14 mouse cellular contexts compared by ENCODE assay signal in the genomic region with DNA sequence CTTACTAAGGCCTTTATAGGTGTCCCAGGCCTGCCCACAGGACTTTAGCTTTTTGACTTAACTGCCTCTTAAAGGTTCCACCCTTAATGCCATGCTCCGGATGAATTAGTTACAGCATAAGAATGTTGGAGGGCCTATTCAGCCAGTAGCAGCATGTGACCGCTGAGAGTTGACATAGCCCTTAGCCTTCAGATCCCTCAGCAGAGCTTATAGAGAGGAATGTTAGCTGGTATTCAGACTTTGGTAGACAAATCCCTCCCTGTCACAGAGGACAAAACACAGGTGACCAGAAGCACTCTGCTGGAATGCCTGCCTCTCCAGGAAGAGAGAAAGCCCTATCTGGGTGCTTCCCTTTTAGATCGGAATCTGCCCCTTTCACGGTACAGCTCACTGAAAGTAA.
DNase-seq lines count a peak whose midpoint lies in the region; ATAC-seq and TF ChIP-seq lines count a peak whose summit lies in the region.
"Had no signal": no experiment of that assay in that cellular context is flagged by ENCODE, and none has a peak within 500 bp of the region (broad histone marks: within the 10 kb centered on the region; RNA-seq: fewer than 3 reads in every experiment).

No protein-coding gene starts in this region.

- peak; percentile 76; the same call in 1 of the 2 replicates for ATAC-seq in heart, embryonic 16.5 days (replicated peaks; ENCODE audit: extremely low read depth, insufficient read depth, low FRiP score)
- peak; percentile 77; the same call in 1 of the 2 replicates for ATAC-seq in lung, embryonic 15.5 days (ENCODE audit: borderline replicate concordance, extremely low read depth, low FRiP score, low TSS enrichment)
- peak; percentile 96 for ATAC-seq in lung, postnatal 0 days
- ATAC-seq: CD4-positive, CD25-positive, alpha-beta regulatory T cell, adult 4 months; forebrain, postnatal 0 days; midbrain, embryonic 15.5 days had no signal

- no peaks in the 10 kb centered on the region for H3K36me3 ChIP-seq in heart, embryonic 16.5 days (ENCODE audit: control insufficient read depth, insufficient read depth)
- H3K36me3 ChIP-seq in lung, embryonic 15.5 days = no peaks in the 10 kb centered on the region
- no peaks in the 10 kb centered on the region for H3K36me3 ChIP-seq in lung, postnatal 0 days (ENCODE audit: insufficient read depth, low read length)
- H3K36me3 ChIP-seq: midbrain, embryonic 15.5 days had no signal

- peak; percentile 71 for TF ChIP-seq EP300 in lung, postnatal 0 days (IDR thresholded peaks at IDR 0.05)

- no peak for TF ChIP-seq CTCF in lung, adult 2 months (IDR thresholded peaks at IDR 0.05; ENCODE audit: insufficient read depth, low read length)
- TF ChIP-seq CTCF in lung, postnatal 0 days (IDR thresholded peaks at IDR 0.05) = no peak

- peaks cover 7% of the 10 kb centered on the region for H3K4me1 ChIP-seq in heart, embryonic 16.5 days (ENCODE audit: control insufficient read depth, insufficient read depth, low read length)
- 0 out of 2 replicates have a peak, but pooled peaks cover 3% of the 10 kb centered on the region for H3K4me1 ChIP-seq in lung, embryonic 15.5 days
- H3K4me1 ChIP-seq in lung, adult 2 months (ENCODE audit: control insufficient read depth, insufficient read depth, low read length) = no peaks in the 10 kb centered on the region
- H3K4me1 ChIP-seq in lung, postnatal 0 days (ENCODE audit: insufficient read depth, low read depth, low read length) = no peaks in the 10 kb centered on the region
- H3K4me1 ChIP-seq: midbrain, embryonic 15.5 days had no signal

- peak overlapping the region; percentile 52 for H3K27ac ChIP-seq in heart, embryonic 16.5 days (ENCODE audit: low read length)
- H3K27ac ChIP-seq in lung, embryonic 15.5 days = peak overlapping the region; percentile 37; the same call in 1 of the 2 replicates
- H3K27ac ChIP-seq in lung, postnatal 0 days (ENCODE audit: low read length) = 0 out of 2 replicates have a peak overlapping the region, but pooled peaks have one; percentile 26
- H3K27ac ChIP-seq: macrophage; midbrain, embryonic 15.5 days had no signal

- H3K9ac ChIP-seq in heart, embryonic 16.5 days (ENCODE audit: low read length) = no peak overlapping the region
- no peak overlapping the region for H3K9ac ChIP-seq in lung, embryonic 15.5 days
- H3K9ac ChIP-seq in lung, postnatal 0 days (replicated peaks; ENCODE audit: low read depth) = no peak overlapping the region
- H3K9ac ChIP-seq: forebrain, postnatal 0 days; midbrain, embryonic 15.5 days had no signal

- DNase-seq in heart, adult 11 months = no peak
- DNase-seq in lung, adult 2 months = no peak
- peak; percentile 78 for DNase-seq in lung, postnatal 0 days (ENCODE audit: low spot score)
- DNase-seq in urinary bladder, postnatal 14 days (ENCODE audit: low spot score) = no peak
- DNase-seq in urinary bladder, postnatal 4 days (ENCODE audit: low spot score in 2 of 2) = no peak
- DNase-seq: adrenal gland, postnatal 25 days; cerebellum, postnatal 25 days; forebrain, postnatal 0 days; kidney, adult 18-20 months had no signal

- H3K27me3 ChIP-seq in heart, embryonic 16.5 days (ENCODE audit: control insufficient read depth, insufficient read depth, low read length) = no peaks in the 10 kb centered on the region
- no peaks in the 10 kb centered on the region for H3K27me3 ChIP-seq in lung, embryonic 15.5 days
- H3K27me3 ChIP-seq in lung, postnatal 0 days (replicated peaks; ENCODE audit: insufficient read depth, low read length) = no peaks in the 10 kb centered on the region
- H3K27me3 ChIP-seq: midbrain, embryonic 15.5 days had no signal

- peak overlapping the region; percentile 3; the same call in 1 of the 2 replicates for H3K4me2 ChIP-seq in heart, embryonic 16.5 days (ENCODE audit: low read depth, low read length)
- no peak overlapping the region for H3K4me2 ChIP-seq in lung, embryonic 15.5 days
- H3K4me2 ChIP-seq in lung, postnatal 0 days (replicated peaks; ENCODE audit: low read depth, low read length) = 0 out of 2 replicates have a peak overlapping the region, but pooled peaks have one; percentile 14
- H3K4me2 ChIP-seq: midbrain, embryonic 15.5 days had no signal

- 22% methylated on average over 4 of the region's 4 CpGs for WGBS in heart, embryonic 16.5 days
- 36% methylated on average over 4 of the region's 4 CpGs for WGBS in lung, embryonic 15.5 days
- 55% methylated on average over 4 of the region's 4 CpGs for WGBS in lung, adult 2 months
- WGBS in lung, postnatal 0 days = 31% methylated on average over 4 of the region's 4 CpGs

- no peaks in the 10 kb centered on the region for H3K9me3 ChIP-seq in heart, embryonic 16.5 days (replicated peaks; ENCODE audit: control insufficient read depth, low read length)
- no peaks in the 10 kb centered on the region for H3K9me3 ChIP-seq in lung, embryonic 15.5 days
- H3K9me3 ChIP-seq in lung, postnatal 0 days (ENCODE audit: low read length) = no peaks in the 10 kb centered on the region
- H3K9me3 ChIP-seq: midbrain, embryonic 15.5 days had no signal

- TF ChIP-seq POLR2A in lung, adult 2 months (IDR thresholded peaks at IDR 0.05; ENCODE audit: borderline replicate concordance, extremely low read depth, low read depth, low read length) = no peak

- H3K4me3 ChIP-seq in heart, embryonic 16.5 days (ENCODE audit: low read length) = no peak overlapping the region
- H3K4me3 ChIP-seq in lung, embryonic 15.5 days = no peak overlapping the region
- H3K4me3 ChIP-seq in lung, adult 2 months (replicated peaks; ENCODE audit: extremely low read depth, low read depth, low read length) = no peak overlapping the region
- no peak overlapping the region for H3K4me3 ChIP-seq in lung, postnatal 0 days (ENCODE audit: low read depth, low read length)
- H3K4me3 ChIP-seq: midbrain, embryonic 15.5 days had no signal
